In the genomic region with DNA sequence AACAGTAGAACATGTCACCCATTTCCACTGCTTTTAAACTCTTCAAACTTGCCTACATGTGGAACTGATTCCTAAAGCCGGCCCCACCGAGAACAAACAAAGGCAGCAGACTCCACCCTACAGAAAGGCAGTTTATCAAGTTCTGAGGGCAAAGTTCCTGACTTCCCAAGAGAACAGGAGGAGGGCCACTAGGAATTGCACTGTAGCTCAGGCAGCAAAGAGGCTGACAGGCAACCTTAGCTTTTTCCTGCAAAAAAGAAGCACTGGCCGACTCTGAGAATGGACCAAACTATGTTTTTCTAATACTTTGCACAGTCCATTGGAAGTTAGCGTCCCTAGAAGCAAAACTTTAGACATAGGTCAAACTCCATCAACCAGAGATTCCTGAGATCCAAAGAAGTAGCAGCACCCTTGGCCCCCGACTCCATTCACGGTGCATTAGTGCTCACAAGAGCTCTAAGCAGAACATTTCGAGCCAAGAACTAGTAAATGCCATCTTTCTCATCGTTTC, we compare ENCODE assay signal across 9 mouse cellular contexts. TPM values are rescaled to one million over a fixed set of nuclear protein-coding genes. Genes with fewer than 3 reads are reported as not detected.
A peak's percentile ranks its signal among the peaks of the same experiment; 100 is the strongest.
DNase-seq lines count a peak whose midpoint lies in the region; ATAC-seq and TF ChIP-seq lines count a peak whose summit lies in the region.
"Had no signal": no experiment of that assay in that cellular context is flagged by ENCODE, and none has a peak within 500 bp of the region (broad histone marks: within the 10 kb centered on the region; RNA-seq: fewer than 3 reads in every experiment).

No protein-coding gene starts in this region.

- intact Hi-C loops in left cerebral cortex, adult 2 months (cut with DNase I), result no loop called here

- no peak for TF ChIP-seq CTCF in left cerebral cortex, adult 2 months (IDR thresholded peaks at IDR 0.05)

- H3K4me1 ChIP-seq in heart, embryonic 13.5 days, result peaks cover 95% of the 10 kb centered on the region

- H3K9ac ChIP-seq in heart, embryonic 13.5 days, result peak overlapping the region; percentile 74

- peak overlapping the region; percentile 65 for H3K4me2 ChIP-seq in heart, embryonic 13.5 days

- 10% methylated on average over 8 of the region's 8 CpGs for WGBS in heart, embryonic 13.5 days

- H3K27me3 ChIP-seq in heart, embryonic 13.5 days (replicated peaks), result no peaks in the 10 kb centered on the region

- no peak for DNase-seq in left cerebral cortex, adult 2 months (ENCODE audit: extremely low spot score in 1 of 2, low spot score in 2 of 2)
- no peak for DNase-seq in left cerebral cortex, adult 11 months (ENCODE audit: low spot score)
- DNase-seq in kidney, postnatal 10 days, result peak; percentile 64
- peak; percentile 83 for DNase-seq in lung, postnatal 25 days (ENCODE audit: low spot score)
- DNase-seq in thymus, postnatal 36 days, result no peak
- no peak for DNase-seq in right cerebral cortex, postnatal 25 days
- no peak for DNase-seq in thymus, postnatal 0 days (ENCODE audit: low spot score)

- ATAC-seq in heart, embryonic 13.5 days (ENCODE audit: extremely low read depth, insufficient number of reproducible peaks, low FRiP score, low TSS enrichment), result no peak

- no peaks in the 10 kb centered on the region for H3K9me3 ChIP-seq in heart, embryonic 13.5 days

- peaks cover 16% of the 10 kb centered on the region; the same call in 1 of the 2 replicates for H3K36me3 ChIP-seq in heart, embryonic 13.5 days

- H3K4me3 ChIP-seq in left cerebral cortex, adult 2 months, result no peak overlapping the region
- peak overlapping the region; percentile 26 for H3K4me3 ChIP-seq in heart, embryonic 13.5 days

- H3K27ac ChIP-seq in left cerebral cortex, adult 2 months, result peak overlapping the region; percentile 84
- H3K27ac ChIP-seq in heart, embryonic 13.5 days (replicated peaks), result peak overlapping the region; percentile 98
- H3K27ac ChIP-seq: macrophage had no signal

RNA-seq across cellular contexts. Expression of gene Ctnnd1, which starts 14.3 kb away (rescaled TPM):
- total RNA-seq in left cerebral cortex, adult 2 months (2021), result 10 to 100 TPM; 65.1 to 70.2 TPM
- polyA plus RNA-seq in heart, embryonic 13.5 days (2015; fragmentation: Nextera tagmentation; extraction: Ambion mirVana), result 60.6 and 63.6 TPM in 2 replicates
- polyA plus RNA-seq in thymus, postnatal 0 days (2015; fragmentation: Nextera tagmentation; extraction: Ambion mirVana), result 6.9 and 7.0 TPM in 2 replicates

RNA-seq across cellular contexts. Expression of gene Btbd18, which starts 22.6 kb away (rescaled TPM):
- total RNA-seq in left cerebral cortex, adult 2 months (2021), result not detected
- 0.10 and 0.12 TPM in 2 replicates for polyA plus RNA-seq in heart, embryonic 13.5 days (2015; fragmentation: Nextera tagmentation; extraction: Ambion mirVana)
- polyA plus RNA-seq in thymus, postnatal 0 days (2015; fragmentation: Nextera tagmentation; extraction: Ambion mirVana), result 0.06 and 0.31 TPM in 2 replicates
- polyA plus RNA-seq: macrophage had no signal

RNA-seq across cellular contexts. Expression of gene Selenoh, which starts 34.3 kb away (rescaled TPM):
- total RNA-seq in left cerebral cortex, adult 2 months (2021), result 10 to 100 TPM; 27.4 to 33.3 TPM
- 272 and 285 TPM in 2 replicates for polyA plus RNA-seq in heart, embryonic 13.5 days (2015; fragmentation: Nextera tagmentation; extraction: Ambion mirVana)
- polyA plus RNA-seq in thymus, postnatal 0 days (2015; fragmentation: Nextera tagmentation; extraction: Ambion mirVana), result 294 and 310 TPM in 2 replicates

RNA-seq across cellular contexts. Expression of gene Gm28635, which starts 41.6 kb away (rescaled TPM):
- total RNA-seq in left cerebral cortex, adult 2 months (2021), result 1 to 10 TPM; 7.6 to 9.6 TPM
- polyA plus RNA-seq in heart, embryonic 13.5 days (2015; fragmentation: Nextera tagmentation; extraction: Ambion mirVana), result not detected in 2 replicates
- polyA plus RNA-seq in thymus, postnatal 0 days (2015; fragmentation: Nextera tagmentation; extraction: Ambion mirVana), result not detected in 2 replicates
- polyA plus RNA-seq: macrophage had no signal

RNA-seq across cellular contexts. Expression of gene Med19, which starts 41.9 kb away (rescaled TPM):
- 10 to 100 TPM; 30.7 to 30.9 TPM for total RNA-seq in left cerebral cortex, adult 2 months (2021)
- polyA plus RNA-seq in heart, embryonic 13.5 days (2015; fragmentation: Nextera tagmentation; extraction: Ambion mirVana), result 26.1 and 26.6 TPM in 2 replicates
- 32.5 and 33.3 TPM in 2 replicates for polyA plus RNA-seq in thymus, postnatal 0 days (2015; fragmentation: Nextera tagmentation; extraction: Ambion mirVana)

Comparison
In these comparisons a context has a peak if more than half of its experiments do, and no peak if none do; other contexts are left out.
1. DNase-seq: peak in kidney, postnatal 10 days (single experiment) and lung, postnatal 25 days (single experiment); none in left cerebral cortex, adult 2 months (0 of 2), left cerebral cortex, adult 11 months (single experiment), thymus, postnatal 36 days (0 of 2), right cerebral cortex, postnatal 25 days (single experiment) and thymus, postnatal 0 days (single experiment).